Mouse (Mus musculus) ZHBTc4 (cell line): ENCODE measurements around the gene Rims1.

Experiments
- DNase-seq: peaks from one replicate; pipeline ENCODE4 v3.0.0-alpha.2; 2011; ENCODE audit warnings: low read depth, low spot score

The Rims1 gene

DNA sequence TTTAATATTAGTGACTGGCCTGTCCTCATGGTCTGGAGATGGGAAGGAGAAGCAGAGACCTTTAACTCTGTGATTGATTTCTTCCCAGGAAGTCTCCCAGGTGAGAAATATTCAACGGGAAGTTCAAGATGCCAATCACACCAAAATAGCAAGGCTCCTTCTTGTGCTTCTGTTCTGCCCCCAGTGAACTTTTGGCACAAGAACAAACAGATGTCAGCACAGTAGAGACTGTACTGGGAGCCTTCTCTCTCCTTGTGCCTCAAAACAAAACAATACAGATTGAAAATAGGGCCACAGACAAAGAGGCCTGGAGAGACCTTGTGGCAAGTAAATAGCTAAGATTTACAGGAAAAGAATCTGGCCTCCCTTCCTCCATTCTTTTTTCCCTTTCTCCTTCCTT is 110.7 kb downstream of the Rims1 start:
- DNase-seq = no peak

DNA sequence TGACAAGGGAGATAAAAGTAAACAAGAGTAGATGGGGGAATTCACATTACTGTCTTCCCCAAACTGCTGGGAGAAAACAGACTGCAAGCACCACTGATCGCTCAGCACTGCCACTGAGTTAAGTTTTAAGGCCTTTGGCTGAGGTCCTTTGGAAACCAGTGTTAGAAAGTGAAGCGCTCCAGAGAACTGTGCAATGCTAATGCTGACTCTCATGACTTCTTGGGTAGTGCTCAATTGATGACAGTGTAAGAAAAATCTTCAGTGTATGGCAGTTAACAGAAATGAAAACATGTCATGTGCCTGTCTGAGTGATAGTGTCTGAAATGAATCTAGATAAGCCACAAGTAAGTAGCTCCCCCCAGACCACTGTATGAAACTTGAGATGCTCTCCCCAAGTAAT is 111.3 kb downstream of the Rims1 start:
- DNase-seq = no peak

DNA sequence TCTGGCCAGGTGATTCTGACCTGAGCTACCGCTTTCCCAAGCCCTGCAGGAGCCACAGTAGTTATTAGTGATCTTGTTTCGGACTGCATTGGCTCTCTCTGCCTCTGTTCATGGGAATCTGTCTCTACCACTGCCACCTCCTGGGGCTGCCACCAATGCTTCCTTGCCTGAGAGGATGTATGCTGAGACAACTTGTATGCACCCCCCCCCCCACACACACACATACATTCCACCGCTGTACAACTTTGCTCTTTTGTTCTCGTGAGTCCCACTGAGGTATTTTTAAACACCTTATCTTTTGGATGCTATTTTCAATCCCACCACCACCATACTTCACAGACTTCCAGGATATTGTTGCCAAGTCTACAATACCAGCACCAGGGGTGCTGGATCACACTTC is 122.3 kb downstream of the Rims1 start:
- DNase-seq = no peak

DNA sequence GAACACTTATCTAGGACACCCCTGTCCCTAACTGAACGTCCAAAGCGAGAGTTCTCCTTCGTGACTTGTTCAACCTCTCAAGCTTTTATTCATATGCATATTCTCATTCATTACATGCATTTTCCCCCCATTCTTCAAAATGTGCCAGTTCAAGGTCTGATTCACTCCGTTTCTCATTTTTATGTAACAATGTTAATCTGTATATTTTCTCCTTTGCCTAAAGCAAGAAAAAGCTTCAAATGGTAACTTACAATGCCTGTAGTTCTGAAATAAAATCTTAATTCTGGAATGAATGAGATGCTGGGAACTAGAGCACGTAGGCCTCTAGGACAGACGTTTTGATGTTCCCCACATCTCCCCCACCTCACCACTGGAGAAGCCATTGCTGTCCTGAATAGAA is 141.6 kb downstream of the Rims1 start:
- no peak for DNase-seq

DNA sequence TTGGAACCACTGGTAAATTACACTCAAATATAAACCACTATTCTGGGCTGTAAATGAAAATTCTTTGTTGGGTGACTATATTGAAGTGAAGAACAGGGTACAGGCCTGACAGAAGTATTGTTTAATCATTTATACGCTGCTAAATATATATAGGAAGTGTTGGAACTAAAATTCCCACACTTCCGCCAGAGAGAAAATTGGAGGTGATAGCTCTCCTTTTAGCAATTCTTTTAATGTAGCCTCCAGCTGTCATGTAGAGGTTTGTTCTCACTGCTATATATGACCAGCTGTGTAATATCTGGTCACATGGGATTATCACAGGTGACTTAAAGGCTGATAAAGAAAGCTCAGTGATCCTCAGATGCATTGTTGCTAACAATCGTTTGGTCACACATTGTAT is 144.0 kb downstream of the Rims1 start:
- no peak for DNase-seq

DNA sequence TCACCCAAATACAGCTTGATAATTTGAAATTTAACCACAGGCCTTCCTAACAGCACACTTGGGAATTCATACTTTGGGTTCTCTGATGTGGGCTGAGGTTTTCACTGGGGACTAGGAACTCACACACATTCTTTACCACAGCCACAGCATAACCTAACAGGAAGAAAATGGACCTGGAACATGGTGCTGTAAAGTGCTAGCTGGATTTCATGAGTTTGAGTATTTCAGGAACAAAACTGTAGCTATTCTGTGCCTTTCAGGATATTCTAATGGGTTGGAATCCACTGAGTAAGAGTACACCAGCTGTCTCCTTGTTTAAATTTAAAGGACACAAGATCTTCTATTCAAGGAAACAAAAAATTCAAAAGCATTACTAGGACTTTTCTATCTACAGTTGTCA is 149.8 kb downstream of the Rims1 start:
- no peak for DNase-seq

DNA sequence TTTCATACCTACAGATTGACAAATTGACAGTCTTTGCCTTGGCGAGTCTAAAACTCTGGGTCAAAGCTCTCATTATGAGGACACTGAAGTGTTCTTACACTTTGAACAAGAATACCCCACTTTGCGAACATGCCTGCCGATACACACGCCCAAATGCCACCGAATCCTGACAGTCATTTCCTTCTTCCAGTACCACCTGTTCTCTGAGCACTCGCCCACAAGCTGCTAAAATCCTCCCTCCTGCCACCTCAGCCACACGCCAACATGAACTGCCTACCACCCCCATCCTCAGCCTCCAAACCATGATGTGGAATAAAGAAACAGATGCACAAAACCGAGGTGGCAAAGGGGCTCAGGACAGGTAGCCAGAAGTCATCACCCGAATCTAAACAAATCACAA is 150.9 kb downstream of the Rims1 start:
- no peak for DNase-seq

DNA sequence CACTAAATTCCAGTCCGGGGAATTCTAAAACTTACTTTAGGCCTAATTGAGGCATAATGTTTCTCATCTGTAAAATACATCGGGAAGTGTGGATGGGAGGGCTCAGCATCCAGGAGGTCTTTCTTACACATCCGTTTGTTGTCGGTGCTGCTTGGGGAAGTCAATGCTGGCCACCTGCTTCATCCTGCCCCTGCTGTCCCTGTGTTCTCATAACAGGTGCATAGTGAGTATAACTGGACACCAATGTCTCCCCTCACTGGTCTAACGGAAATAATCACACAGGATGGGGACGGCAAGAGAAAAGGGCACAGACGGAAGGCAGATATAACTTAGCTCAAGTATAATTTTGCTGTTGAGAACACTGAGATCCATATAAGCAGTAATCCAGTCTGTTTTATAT is 155.2 kb downstream of the Rims1 start:
- no peak for DNase-seq

DNA sequence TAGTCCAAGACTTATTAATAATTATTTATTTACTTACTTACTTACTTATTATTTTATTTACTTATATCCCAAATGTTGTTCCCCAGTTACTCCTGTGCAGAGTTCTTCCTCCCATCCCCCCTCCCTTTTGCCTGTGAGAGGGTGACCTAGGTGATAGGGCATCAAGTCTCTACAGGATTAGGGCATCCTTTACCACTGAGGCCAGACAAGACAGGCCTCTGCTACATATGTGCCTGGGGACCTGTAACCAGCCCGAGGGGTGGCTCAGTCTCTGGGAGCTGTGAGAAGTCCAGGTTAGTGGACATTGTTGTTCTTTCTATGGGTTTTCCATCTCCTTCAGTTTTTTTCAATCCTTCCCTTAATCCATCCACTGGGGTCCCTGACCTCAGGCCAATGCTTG is 156.4 kb downstream of the Rims1 start:
- no peak for DNase-seq

DNA sequence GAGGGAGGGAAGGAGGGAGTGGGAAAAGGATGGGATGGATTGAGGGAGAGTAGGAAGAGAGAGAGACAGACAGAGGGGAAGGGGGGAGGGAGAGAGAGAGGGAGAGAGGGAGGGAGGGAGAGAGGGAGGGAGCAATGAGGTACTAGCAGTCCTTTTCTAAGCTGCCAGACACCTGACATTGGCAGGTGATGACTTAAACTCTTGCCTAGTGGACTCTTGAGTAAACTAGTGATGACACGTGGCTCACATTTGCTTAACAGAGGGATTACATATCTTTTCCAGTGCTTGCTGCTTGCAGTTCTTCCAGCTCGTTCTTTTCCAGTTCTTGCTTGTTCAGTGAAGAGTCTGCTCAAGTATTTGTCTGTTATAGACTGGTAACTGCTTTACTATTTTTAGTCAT is 160.5 kb downstream of the Rims1 start:
- no peak for DNase-seq

DNA sequence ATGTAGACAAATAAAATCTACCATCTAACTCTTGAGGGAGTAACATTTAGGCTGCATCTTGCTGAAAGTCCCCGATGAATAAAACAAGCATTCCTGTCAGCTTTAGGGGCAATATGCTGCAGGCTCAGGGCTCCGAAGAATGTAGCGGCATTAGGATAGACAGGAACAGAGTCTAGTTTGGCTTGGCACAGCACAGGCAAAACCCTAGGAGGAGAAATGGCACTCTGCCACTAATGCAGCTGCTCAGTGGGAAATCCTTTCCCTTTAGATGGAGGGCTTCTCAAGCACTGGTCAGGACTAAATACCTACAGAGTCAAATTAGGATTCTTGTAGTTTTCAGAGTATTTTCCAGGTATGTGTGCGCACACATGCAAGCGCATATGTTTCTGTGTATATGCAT is 165.2 kb downstream of the Rims1 start:
- no peak for DNase-seq

DNA sequence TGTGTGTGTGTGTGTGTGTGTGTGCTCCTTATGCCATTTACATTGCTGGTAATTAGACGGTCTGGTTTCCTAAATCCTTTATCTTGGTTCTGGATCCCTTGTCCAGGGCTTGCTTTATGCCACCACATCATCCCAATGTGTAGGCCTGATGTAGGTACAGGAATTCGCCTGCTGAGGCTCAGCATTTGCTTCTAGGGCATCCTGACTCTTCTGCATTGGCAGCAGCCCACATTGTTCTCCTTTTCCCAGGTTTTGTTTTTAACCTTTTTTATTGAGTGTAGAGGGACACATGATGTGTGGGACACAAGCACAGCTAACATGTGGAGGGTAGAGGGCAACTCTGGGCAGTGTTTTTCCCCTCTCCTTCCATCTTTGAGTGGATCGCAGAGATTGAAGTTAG is 166.1 kb downstream of the Rims1 start:
- no peak for DNase-seq

DNA sequence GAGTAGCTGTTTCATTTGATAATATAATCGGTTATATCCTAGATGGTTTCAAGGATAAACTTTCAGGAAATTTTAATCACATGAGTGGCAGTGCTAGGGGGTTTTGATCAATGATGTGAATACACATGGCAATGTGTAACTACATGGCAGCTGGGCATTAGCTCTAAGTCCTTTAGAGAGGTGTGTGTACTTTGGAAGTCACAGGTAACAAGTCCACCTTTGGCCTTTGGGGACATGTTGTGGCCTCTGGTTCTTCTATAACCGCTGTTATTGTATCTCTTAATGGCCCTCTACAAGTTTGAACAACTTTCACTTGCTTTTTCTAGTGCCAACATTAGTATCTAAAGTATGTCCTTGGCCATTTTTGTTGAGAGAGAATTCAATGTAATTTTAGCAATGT is 171.9 kb downstream of the Rims1 start:
- no peak for DNase-seq

DNA sequence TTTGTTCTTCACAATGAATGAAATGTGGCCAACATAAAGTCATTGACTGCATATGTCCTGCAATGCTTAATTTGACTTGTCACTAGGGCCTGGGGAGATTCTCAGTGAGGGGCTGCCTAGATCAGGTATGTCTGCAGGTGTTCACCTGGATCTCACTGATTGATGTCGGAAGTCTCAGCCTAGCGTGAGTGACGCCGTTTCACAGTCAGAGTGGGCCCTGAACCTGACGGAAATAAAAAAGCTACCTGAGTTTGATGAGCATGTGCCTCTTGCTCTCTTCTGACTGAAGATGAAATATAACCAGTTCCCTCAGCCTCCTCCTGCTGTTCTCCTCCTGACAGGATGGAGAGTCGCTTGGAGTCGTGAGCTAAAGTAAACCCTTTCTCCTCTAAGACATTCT is 173.2 kb downstream of the Rims1 start:
- DNase-seq = no peak

DNA sequence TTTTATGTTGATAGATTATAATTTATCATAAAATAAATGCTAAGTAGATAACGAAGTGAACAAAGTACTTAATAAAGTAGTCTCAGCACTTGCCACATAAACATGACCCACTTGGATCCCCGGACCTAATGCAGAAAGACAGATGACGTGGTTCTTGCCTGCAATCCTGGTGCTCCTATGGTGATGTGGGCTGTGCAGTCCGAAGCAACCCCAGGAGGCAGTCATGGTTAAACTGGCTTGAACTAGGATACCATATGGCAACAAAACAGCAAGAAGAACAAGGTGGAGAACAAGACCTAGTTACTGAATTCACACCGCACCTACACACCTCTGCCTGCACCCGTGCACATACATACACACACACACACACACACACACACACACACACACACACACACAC is 173.8 kb downstream of the Rims1 start:
- no peak for DNase-seq

DNA sequence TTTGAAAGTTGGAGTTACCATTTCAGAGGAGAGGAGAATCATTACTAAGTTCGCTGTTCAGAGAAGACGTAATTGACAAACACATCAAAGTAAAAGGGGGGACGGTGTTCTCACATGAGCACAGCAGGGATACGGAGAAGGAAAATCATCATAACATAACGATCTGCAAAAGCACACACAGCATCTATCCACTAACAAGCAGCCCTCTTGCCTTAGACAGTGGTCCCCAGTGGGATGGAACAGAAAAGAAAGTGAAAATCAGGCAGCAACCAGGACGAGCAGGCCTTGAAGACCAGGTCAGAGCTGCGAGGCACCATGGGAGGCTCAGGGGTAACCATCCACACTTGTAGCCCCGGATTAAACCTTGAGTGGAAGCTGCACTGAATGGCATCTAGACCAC is 176.8 kb downstream of the Rims1 start:
- DNase-seq = no peak

DNA sequence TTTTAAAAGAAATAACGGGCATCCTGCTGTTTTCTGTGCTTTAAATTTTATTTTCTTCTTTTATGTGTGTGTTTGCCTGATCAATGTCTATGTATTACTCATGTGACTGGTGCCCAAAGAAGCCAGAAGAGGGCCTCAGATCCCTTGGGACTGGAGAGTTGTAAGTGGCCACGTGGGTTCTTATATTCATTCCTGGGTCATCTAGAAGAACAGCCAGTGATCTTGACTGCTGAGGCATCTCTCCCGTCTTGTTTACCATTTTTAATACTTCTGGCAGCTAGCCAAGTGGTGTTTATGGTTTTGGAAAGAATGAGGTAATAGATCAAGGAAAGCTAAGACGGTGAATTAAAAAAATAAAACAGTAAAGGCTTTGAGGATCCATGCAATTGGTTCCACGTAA is 178.8 kb downstream of the Rims1 start:
- no peak for DNase-seq

DNA sequence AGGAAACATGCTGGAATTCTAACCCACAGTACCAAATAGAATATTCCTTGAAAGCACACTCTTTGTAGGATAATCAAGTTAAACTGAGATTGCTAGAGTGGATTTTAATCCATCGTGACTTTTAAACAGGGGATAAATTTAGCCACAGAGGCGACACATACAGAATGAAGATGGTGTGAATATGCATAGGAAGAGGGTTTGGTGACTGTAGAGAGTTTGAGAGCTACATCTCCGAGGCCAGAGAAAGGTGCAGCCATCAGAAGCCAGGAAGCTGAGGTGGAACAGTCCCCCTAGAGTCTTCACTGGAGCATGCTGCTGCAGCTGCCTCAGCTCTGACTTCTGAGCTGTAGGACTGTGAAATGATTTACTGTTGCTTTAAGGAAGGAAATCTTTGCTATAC is 179.5 kb downstream of the Rims1 start:
- no peak for DNase-seq

DNA sequence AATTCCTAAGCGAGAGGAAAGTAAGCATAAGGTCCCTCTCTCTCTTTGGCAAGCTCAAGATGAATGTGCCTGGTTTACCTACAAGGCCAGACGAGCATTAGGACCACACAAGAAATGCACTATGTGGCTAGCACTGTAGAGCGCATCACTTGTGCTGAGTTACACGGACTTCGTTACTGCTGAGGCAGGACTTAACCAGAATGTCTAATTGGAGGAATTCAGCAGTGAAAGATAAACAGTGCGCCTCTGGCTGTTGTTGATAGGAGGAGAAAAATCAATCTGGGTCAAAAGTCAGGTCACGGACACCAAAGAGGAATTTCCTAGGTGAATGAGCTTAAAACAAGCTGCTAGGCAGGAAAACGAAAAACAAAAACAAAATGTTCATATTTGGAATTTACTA is 185.0 kb downstream of the Rims1 start:
- DNase-seq = no peak

DNA sequence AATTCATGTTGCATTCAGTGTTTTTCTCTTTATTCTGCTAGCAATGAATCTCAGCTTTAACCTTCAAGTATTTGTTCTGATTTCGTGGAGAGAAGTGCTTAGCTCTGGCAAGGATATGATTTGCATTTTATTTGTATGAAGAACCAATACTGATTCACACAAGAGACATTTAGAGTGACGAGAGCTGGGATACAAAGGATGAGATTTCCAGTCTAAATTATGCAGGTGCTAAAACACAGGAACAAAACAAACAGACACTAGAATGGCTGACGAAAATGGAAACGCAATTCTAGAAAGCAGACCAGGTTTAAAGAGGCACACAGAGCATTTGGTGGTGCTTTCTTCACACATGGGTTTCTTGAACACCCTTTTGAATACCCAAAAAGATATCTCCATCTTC is 190.2 kb downstream of the Rims1 start:
- no peak for DNase-seq

DNA sequence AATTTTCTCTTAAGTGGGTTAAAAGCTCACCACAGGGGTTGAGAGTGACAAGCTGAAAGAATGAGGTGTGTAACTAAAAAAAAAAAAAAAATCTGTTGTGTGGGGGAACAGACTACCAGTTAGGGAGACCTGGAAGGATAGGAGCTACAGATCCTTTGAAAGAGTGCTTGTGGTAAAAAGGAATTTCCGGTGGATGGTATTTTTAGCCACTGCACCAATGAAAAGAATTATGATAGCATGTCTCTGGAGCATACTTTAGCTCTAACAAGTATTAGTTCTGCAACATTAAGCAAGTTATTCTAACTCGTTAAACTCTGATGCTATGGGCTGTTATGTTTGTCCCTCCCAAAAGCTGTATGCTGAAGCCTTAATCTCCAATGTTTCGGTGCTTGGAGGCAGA is 192.2 kb downstream of the Rims1 start:
- no peak for DNase-seq

DNA sequence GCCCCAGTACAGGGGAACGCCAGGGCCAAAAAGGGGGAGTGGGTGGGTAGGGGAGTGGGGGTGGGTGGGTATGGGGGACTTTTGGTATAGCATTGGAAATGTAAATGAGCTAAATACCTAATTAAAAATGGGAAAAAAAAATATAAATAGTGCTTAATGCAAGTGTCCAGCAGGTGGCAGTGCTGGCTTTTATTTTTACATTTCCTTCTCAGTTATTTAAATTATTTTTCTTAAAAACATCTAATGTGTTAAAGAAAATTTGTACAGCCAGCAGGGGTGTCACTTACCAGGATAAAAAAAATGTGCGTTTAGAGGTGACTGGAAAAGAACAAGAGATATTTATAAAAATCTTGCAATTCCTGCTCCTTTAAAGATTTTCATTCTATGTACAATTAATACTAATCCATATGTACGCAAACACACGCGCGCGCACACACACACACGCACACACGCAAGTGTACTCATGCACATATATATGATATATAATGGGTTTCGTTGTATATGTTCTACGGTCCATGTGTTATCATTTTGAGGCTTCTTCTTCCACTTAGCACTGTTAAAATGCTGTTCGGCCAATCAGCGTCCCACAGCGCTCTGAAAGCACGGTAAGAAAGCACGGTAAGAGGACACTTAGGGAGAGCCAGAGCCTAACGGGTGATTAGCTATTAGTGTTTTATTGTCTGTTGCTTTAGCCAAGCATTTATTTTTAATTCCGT is 201.3 kb downstream of the Rims1 start:
- DNase-seq = peak; percentile 5

DNA sequence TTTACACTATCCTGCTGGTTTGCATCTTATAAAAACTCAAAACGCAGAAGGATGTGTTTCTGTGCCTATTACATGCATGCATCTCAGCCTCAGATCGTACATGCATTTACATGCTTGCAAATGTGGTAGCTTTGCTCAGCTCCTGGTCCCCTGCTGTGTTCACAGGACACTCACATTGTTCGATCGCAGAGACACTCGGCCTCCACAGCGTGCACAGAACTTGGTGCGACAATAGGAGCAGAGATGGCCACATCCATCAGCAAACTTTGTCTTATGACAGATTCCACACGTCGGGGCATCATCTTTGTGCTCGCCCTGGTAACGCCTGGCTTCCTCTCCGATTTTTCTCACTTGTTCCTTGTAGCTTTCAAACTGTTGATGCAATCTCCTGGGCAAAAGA is 209.6 kb downstream of the Rims1 start:
- DNase-seq = no peak

DNA sequence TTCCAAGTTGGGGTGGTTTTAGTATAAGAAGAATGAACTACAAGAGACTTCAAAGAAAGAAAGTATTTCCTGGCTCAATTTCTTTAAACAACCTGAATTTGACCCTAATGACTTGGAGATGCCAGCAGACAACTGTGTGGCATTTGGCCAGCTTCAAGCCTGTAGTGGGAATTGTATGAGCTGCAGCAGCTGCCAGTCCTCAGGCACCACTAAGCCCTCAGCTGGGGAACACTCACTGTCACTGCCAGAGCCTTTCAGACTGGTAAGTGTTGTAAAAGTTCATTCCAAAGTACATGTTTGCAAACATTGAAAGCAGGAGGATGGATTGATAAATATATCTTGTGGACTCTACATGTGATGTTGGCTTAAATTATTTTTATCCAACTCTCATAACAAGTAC is 211.0 kb downstream of the Rims1 start:
- DNase-seq = no peak
